Mouse (Mus musculus): Measurements from ENCODE around the gene Brd3os.

The Brd3os gene

GRCm38 (mm10) chr2:27441767-27442707, at the start of gene Brd3os:
Brd3os (plus strand) TSS chr2:27442324.
- ATAC-seq (ENCODE audit: insufficient number of reproducible peaks, low FRiP score, low TSS enrichment) = peak; percentile 93

DNA sequence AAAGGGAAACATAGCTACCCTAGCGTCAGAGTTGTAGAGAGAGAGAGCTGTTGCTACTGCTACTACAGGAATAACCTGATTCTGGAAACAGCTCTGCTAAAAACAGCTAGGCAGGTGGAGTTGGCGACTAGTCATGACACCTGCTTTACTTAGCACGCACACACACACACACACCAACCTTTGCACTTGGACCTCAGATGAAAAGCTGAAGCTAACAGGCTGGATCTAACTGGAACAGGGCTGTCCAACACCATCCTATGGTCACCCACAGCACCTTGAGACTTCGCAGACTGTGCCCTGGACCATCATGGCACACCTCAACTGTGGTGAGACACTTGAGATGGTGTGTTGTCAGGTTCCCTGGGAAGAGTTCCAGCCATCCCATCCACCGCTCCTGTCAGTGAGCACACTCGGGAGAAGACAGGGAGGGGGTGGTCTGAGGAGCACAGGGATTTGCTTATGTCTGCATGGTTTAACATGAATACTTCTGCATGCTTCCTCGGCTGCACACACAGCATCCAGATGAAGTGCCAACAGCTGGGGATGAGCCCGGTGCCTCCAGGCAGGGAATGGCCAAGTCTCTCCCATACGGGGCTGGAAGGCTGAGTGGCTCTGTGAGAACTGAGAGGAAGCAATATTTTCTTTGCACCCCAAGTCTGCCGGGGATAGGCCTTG, 47.8 kb upstream of the Brd3os start:
- no peak for ATAC-seq (ENCODE audit: insufficient number of reproducible peaks, low FRiP score, low TSS enrichment)

- ATAC-seq (ENCODE audit: insufficient number of reproducible peaks, low FRiP score, low TSS enrichment) = no peak
Measured at GRCm38 (mm10) chr2:27396656-27397440, 45.3 kb upstream of the Brd3os start.

DNA sequence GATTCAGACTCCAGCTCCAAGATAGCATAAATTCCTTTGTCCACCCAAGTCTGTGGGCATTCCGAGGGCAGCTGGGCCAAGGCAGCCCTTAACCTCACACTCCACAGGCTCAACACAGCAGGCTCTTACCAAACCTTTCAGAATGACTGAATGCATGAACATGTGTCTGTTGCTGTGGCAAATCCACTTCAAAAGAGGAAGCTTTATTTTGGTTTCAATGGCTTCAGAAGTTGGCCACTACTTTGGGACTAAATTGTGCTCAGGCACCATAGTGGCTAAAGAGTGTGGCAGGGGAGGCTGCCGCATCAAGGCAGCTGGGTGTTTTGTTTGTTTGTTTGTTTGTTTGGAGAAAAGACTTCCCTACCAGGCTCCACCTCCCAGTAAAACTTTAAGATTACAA, 42.0 kb upstream of the Brd3os start:
- no peak for ATAC-seq (ENCODE audit: insufficient number of reproducible peaks, low FRiP score, low TSS enrichment)

GRCm38 (mm10) chr2:27401544-27401943, 40.6 kb upstream of the Brd3os start:
- ATAC-seq (ENCODE audit: insufficient number of reproducible peaks, low FRiP score, low TSS enrichment) = no peak

DNA sequence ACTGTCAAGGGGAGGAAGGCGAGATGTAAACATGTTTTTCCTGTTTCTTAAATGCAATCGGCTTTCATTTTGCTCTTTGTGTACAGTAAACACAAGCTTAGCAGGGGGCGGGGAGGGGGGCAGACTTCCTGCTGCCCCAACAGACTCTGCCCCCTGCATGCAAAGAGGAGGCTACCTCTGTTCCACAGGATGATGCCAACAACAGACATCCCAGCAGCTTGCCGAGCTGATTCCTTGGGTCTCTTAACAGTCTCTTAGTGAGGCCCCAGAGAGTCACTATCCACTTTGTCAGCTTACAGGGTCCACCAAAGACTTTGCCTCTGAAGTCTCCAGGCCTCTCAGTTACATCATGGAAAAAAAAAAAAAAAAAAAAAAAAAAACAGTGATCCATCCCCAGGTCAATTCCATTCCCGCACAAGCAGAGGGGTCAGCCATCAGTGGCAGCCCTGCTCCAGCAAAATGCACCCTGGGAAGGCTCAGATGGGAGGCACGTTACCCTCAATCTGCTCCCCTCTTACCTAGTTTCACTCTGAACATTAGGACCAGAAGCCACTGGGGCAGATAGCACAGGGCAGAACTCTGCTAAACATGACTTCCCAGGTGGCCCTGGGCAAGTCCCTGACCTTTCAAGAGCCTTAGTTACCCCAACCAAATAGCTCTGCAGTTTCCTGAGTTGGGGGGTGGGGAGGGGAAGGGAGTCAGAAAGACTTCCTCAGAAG, 37.6 kb upstream of the Brd3os start:
- ATAC-seq (ENCODE audit: insufficient number of reproducible peaks, low FRiP score, low TSS enrichment) = no peak

DNA sequence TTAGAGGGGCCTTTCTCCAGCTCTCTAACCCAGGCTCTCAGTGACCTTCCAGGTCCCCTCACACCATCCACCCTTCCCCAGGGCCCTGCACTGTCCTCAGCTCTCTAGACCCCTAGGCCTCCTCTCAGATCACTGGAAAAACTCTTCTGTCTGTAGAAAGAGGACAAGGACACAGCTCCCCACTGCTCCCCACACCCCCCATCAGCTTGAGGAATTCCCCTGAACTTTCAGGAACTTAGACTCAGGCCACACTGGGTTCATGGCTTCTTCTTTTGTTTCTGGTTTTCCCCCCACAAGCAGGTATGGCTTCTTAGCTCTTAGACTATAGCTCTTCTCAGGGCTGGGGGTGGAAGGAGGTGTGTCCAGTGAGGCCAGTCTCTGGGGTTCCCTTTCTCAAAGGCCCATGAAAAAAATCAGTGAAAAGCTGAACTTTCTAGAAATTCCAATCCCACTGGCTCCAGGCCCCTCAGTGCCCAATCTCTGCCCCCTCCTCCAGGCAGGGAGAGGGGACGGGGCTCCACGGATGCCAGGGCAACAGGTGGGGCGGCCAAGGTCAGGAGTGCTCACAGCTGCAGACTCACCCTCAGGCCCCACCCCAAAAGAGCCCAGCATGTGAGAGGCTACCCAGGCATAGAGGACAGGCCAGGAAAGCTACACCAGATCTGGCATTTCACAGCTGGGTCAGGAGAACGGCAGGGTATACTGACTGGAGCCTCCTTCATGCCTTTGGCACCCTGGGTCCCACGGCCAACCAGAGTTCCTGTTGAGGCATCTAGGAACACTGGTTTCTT, 36.8 kb upstream of the Brd3os start:
- ATAC-seq (ENCODE audit: insufficient number of reproducible peaks, low FRiP score, low TSS enrichment) = no peak

DNA sequence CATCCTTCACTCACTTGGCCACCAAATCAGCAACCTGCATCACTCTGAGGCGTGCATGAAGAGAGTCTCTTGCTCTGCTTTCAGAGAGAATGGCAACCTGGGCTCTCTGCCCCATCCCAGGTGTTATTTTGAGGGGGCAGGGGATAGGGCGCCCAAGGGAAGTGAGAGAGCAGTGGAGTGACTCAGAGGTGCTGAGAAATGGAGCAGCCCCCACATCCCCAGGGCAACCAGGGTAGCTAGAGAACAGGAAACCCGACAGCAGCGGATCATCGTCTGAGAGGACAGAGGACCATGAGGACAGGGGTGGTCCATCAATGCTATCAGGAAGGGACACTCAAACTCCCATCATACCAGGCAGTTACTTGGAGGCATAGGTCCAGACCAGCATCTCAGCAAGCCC, 35.2 kb upstream of the Brd3os start:
- no peak for ATAC-seq (ENCODE audit: insufficient number of reproducible peaks, low FRiP score, low TSS enrichment)

DNA sequence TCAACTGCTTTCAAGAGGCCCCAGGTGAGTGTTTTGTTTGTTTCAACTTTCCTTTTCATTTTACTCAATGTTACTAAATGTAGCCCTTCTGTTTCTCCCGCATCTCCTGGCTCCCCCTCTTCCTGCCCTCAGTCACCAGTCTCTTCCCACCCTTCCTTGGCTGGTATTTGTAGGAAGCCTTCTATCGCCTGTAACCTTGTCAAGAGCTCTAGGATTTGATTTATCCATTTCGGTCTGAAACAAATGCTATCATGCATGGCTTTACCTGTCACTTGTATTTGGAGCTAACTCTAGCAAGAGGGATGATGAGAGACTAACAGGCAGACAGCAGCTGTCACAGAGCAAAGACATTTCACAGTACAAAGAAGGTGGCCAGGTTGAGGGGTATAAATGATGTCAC, 33.9 kb upstream of the Brd3os start:
- ATAC-seq (ENCODE audit: insufficient number of reproducible peaks, low FRiP score, low TSS enrichment) = no peak

GRCm38 (mm10) chr2:27410518-27411140, 31.5 kb upstream of the Brd3os start:
- ATAC-seq (ENCODE audit: insufficient number of reproducible peaks, low FRiP score, low TSS enrichment) = no peak

GRCm38 (mm10) chr2:27411688-27412174, 30.4 kb upstream of the Brd3os start:
- ATAC-seq (ENCODE audit: insufficient number of reproducible peaks, low FRiP score, low TSS enrichment) = no peak

- ATAC-seq (ENCODE audit: insufficient number of reproducible peaks, low FRiP score, low TSS enrichment) = no peak
Measured at GRCm38 (mm10) chr2:27412245-27412800, 29.8 kb upstream of the Brd3os start.

- ATAC-seq (ENCODE audit: insufficient number of reproducible peaks, low FRiP score, low TSS enrichment) = no peak
Measured at GRCm38 (mm10) chr2:27413582-27413935, 28.6 kb upstream of the Brd3os start.

DNA sequence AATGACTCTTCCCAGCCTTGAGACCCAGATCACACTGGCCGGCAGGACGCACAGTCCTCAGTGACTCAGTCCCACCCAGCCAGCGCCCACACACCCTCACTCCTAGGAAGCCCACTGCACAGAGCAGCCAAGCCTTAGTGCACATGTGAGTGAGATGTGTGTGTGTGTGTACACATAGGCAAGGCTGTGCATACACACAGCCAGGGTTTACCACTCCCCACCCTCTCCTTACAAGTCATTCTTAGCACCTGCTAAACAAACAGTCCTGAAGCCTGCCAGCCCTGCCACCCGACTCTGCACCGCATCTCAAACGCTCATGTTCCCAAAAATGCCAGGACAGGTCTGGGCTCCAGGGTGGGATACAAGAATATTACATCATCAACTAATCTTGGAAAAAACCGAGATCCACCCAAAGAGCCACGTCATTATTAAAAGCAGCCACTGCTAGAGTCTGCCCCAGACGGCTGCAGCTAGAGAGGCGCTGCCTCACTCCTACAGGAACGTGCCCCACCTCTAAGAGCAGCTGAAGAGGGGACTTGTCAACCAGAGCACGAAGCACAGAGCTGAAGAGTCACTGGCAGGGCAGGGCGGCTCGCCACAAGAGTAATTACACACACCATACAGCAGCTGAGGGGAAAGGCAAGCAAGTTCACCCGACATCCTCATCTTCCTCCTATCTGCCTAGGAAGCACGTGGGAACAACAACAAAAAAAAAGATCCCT, 28.0 kb upstream of the Brd3os start:
- no peak for ATAC-seq (ENCODE audit: insufficient number of reproducible peaks, low FRiP score, low TSS enrichment)

DNA sequence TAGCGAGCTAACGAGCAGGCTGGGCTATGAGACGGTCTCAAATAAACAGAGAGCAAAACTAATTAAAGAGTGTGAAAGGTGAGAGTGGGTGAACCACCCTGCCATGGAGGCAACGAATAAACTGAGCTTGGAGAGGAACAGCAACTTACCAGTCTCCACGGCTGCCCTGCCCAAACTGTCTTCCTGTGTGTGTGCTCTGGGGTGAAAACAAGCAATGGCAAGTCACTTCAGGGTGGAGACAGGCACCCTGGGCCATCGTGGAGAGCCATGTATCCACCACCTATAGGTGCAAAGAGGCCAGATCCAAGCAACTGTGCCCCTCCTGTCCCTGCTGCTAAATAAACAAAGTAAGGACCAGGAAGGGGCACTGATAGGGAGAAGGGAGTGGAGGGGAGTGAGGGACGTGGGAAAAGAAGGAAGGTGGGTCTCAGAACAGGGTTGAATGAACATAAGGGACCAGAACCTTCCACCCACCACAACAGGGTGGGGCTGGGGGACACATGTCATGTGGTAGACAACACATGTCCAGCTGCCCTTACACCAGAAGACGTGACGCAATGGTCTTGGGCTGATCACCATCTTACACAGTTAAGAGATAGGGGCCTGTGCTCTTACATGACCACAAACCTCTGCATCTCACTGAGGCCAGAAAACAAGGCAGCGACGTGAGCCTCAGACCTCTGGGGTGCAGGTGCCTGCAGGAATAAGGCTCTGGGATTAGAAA, 26.9 kb upstream of the Brd3os start:
- no peak for ATAC-seq (ENCODE audit: insufficient number of reproducible peaks, low FRiP score, low TSS enrichment)

GRCm38 (mm10) chr2:27416425-27416824, 25.7 kb upstream of the Brd3os start:
- no peak for ATAC-seq (ENCODE audit: insufficient number of reproducible peaks, low FRiP score, low TSS enrichment)

DNA sequence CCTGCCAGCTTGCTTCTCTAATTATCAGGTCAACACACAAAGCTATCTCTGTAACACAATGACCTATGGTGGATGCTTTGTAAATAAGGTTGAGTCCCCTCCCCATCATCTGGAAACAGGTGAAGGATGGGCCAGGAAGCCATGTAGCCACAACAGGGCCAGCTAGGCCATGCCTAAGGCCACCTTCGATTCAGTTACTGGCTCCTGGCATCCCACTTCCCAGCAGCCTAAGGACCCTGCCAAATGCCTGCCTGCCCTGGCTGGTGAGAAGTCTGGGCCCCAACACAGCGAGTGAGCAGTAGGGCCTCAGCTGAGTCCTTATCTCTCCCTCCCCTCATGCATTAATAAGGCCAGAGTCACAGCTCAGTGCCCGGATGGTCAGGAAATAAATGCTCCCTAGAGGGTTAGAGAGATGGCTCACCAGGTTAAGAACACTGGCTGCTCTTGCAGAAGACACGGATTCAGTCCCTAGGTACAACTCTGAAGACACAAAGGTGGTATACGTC, 24.4 kb upstream of the Brd3os start:
- no peak for ATAC-seq (ENCODE audit: insufficient number of reproducible peaks, low FRiP score, low TSS enrichment)
